Mouse (Mus musculus): Measurements from ENCODE around the gene Cyb561d2. TPM values are rescaled to one million over a fixed set of nuclear protein-coding genes. Genes with fewer than 3 reads are reported as not detected.

The Cyb561d2 gene
- polyA plus RNA-seq, 1 experiment from 2014 or later = 14.3 TPM

DNA sequence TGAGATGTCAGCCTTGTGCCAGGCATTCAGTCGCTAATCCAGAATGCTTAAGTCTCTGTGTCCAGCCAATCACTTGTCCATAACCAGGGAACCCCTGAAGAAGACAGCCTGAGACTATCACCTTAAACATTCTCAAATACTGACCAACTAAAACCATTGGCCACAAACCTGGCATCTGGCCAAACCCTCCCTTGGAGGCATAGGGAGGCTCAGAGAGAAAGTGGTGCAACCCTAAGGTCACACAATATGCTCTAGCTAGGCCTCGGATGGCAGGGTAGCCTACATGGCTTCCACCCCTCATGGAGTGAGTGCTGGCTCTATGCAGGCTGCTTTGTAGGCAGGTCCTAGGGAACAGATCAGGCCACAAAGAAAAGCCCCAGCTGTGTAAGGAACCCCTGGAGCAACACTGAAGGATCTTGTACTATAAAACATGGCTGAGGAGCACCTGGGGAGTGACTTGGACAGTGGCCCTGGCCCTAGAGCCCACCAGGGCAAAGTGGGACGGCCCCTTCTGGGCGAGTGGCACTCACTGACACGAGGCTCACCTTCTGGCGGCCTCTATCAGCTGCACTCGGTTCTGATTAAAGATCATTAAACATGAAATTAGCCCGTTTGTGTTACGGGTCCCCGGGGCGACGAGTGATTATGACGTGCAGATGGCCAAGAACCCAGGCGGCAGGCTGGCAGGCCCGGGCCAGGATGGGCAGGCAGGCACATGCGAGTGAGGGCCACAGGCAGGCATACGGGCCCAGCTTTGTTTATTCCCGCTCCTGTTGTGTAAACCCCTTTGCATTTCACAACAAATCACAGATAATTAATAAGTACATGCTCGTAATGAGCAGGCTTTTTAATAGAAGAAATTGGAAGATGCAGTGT, 37.1 kb downstream of the Cyb561d2 start:
- no peaks in the 10 kb centered on the region; the same call in 1 of the 2 replicates for H3K27me3 ChIP-seq (ENCODE audit: control insufficient read depth, insufficient read depth, low read length)
- no peaks in the 10 kb centered on the region for H3K4me1 ChIP-seq (ENCODE audit: control insufficient read depth, insufficient read depth, low read length)
- 72% methylated on average over 19 of the region's 19 CpGs for WGBS
- H3K4me3 ChIP-seq (ENCODE audit: low read depth, low read length) = no peak overlapping the region
- ATAC-seq (replicated peaks; ENCODE audit: insufficient number of reproducible peaks, low FRiP score, low TSS enrichment, low read depth) (no peak), DNase-seq (ENCODE audit: low spot score) (no peak)
- H3K9me3 ChIP-seq (replicated peaks; ENCODE audit: control insufficient read depth, low read length) = no peaks in the 10 kb centered on the region
- H3K27ac ChIP-seq (replicated peaks; ENCODE audit: low read depth, low read length) = no peak overlapping the region
- no peak overlapping the region for H3K9ac ChIP-seq (replicated peaks; ENCODE audit: low read length)
- H3K36me3 ChIP-seq (replicated peaks; ENCODE audit: control insufficient read depth, insufficient read depth, low read depth, low read length) = no peaks in the 10 kb centered on the region
- H3K4me2 ChIP-seq (ENCODE audit: low read depth, low read length) = no peak overlapping the region

DNA sequence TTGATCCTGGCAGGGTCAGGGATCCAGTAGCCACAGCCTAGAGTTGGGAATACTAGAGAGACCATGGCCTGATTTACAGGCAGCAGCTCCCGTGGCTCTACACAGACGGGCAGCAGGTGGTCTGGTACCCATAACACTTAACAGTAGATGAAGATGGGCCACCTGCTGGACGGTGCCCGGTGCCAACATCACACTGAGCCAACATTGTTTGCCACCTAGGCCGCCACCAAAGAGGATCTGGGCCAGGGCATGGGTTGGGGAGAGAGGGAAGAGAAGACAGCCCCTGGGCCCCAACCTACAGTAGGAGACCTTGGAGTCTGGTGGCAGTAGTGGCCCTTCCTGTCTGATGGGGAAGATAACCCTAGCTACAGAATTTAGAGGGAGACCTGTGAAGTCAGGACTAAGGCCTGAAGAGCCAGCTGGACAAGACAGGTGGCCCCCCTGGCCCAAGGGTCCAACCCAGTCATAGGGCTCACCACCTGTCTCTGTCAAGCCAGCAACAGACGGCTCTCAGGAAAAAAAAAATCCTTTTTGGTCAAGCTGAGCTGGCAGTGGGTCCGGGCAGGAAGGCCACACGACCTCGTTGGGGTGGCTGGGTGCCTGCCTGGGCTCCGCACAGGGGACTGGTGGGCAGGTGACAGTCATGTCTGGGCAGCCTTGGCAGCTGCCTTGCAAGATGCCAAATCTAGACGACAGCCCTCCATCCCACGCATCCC, 39.7 kb downstream of the Cyb561d2 start:
- H3K27ac ChIP-seq (replicated peaks; ENCODE audit: low read depth, low read length) = no peak overlapping the region
- DNase-seq (ENCODE audit: low spot score) (no peak), ATAC-seq (replicated peaks; ENCODE audit: insufficient number of reproducible peaks, low FRiP score, low TSS enrichment, low read depth) (no peak)
- no peaks in the 10 kb centered on the region for H3K36me3 ChIP-seq (replicated peaks; ENCODE audit: control insufficient read depth, insufficient read depth, low read depth, low read length)
- no peak overlapping the region for H3K4me3 ChIP-seq (ENCODE audit: low read depth, low read length)
- no peak overlapping the region for H3K9ac ChIP-seq (replicated peaks; ENCODE audit: low read length)
- H3K4me2 ChIP-seq (ENCODE audit: low read depth, low read length) = no peak overlapping the region
- H3K4me1 ChIP-seq (ENCODE audit: control insufficient read depth, insufficient read depth, low read length) = no peaks in the 10 kb centered on the region
- 92% methylated on average over 12 of the region's 12 CpGs for WGBS
- H3K27me3 ChIP-seq (ENCODE audit: control insufficient read depth, insufficient read depth, low read length) = no peaks in the 10 kb centered on the region; the same call in 1 of the 2 replicates
- no peaks in the 10 kb centered on the region for H3K9me3 ChIP-seq (replicated peaks; ENCODE audit: control insufficient read depth, low read length)

DNA sequence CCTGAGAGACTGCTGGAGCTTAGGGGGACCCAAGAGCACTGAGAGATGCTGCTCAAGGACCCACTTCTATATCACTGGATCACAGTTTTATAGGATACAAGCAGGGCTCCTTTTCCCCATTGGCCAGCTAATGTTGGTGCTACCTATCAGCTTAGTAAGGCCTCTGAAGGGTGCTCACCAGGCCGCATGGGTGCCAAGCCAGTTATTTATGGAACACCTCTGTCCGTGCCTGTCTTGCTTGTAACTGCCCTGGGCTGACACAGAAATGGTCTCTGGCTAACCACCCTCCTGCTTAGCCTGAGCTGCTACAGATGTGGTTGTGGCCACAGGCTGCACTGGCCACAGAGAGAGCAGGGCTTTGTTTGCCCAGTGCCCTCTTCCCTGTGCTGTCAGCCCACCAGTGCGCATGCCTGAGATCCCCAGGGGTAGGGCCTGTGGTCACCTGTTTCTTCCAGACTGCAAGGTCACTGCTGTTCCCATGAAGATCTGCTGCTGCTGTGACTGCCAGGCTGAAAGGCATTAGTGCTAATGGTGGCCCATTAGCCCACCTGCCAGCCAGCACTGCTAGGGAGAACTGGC, 41.2 kb downstream of the Cyb561d2 start:
- WGBS = 83% methylated on average over 3 of the region's 3 CpGs
- no peaks in the 10 kb centered on the region for H3K27me3 ChIP-seq (ENCODE audit: control insufficient read depth, insufficient read depth, low read length)
- no peaks in the 10 kb centered on the region for H3K4me1 ChIP-seq (ENCODE audit: control insufficient read depth, insufficient read depth, low read length)
- DNase-seq (ENCODE audit: low spot score) (no peak), ATAC-seq (replicated peaks; ENCODE audit: insufficient number of reproducible peaks, low FRiP score, low TSS enrichment, low read depth) (no peak)
- H3K9ac ChIP-seq (replicated peaks; ENCODE audit: low read length) = no peak overlapping the region
- no peak overlapping the region for H3K4me2 ChIP-seq (ENCODE audit: low read depth, low read length)
- H3K27ac ChIP-seq (replicated peaks; ENCODE audit: low read depth, low read length) = no peak overlapping the region
- H3K36me3 ChIP-seq (replicated peaks; ENCODE audit: control insufficient read depth, insufficient read depth, low read depth, low read length) = no peaks in the 10 kb centered on the region
- H3K4me3 ChIP-seq (ENCODE audit: low read depth, low read length) = no peak overlapping the region
- no peaks in the 10 kb centered on the region for H3K9me3 ChIP-seq (replicated peaks; ENCODE audit: control insufficient read depth, low read length)

DNA sequence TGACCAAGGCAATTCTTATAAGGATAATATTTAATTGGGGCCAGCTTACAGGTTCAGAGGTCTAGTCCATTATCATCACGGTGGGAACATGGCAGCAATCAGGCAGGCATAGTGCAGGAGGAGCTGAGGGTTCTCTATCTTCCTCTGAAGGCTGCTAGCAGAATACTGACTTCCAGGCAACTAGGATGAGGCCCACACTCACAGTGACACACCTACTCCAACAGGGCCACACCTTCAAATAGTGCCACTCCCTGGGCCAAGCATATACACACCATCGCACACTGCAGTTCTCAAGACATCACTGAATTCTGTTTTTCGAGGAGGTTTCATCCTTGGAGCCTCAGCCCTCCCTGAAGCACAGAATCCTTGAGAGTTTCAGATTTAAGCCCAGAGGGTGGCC, 45.6 kb downstream of the Cyb561d2 start:
- H3K36me3 ChIP-seq (replicated peaks; ENCODE audit: control insufficient read depth, insufficient read depth, low read depth, low read length) = no peaks in the 10 kb centered on the region
- H3K9me3 ChIP-seq (replicated peaks; ENCODE audit: control insufficient read depth, low read length) = no peaks in the 10 kb centered on the region
- WGBS = 80% methylated on average over 3 of the region's 3 CpGs
- H3K9ac ChIP-seq (replicated peaks; ENCODE audit: low read length) = no peak overlapping the region
- H3K4me1 ChIP-seq (ENCODE audit: control insufficient read depth, insufficient read depth, low read length) = no peaks in the 10 kb centered on the region; the same call in 1 of the 2 replicates
- H3K4me3 ChIP-seq (ENCODE audit: low read depth, low read length) = no peak overlapping the region
- no peak overlapping the region for H3K4me2 ChIP-seq (ENCODE audit: low read depth, low read length)
- H3K27me3 ChIP-seq (ENCODE audit: control insufficient read depth, insufficient read depth, low read length) = no peaks in the 10 kb centered on the region
- no peak overlapping the region for H3K27ac ChIP-seq (replicated peaks; ENCODE audit: low read depth, low read length)
- DNase-seq (ENCODE audit: low spot score) (no peak), ATAC-seq (replicated peaks; ENCODE audit: insufficient number of reproducible peaks, low FRiP score, low TSS enrichment, low read depth) (no peak)

DNA sequence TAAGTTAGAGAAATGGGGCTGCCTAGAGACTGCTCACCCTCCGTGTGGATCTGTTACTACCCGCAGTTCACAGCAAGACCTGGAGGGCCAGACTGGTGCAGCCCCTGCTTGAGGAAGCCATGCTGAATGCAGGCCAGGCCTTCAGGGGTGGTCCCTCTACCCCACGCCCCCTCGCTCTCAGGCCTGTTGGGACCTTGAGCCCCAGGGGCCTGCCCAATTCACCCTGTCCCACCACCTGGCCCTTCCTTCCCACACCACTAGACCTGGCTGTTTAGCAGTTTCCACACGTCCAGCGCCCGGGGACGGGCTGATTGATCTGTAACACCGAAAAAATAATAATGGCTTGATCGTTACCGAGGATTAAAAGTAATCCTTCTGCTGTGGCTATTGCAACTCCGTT, 47.8 kb downstream of the Cyb561d2 start:
- Histone ChIP-seq H3K27ac (replicated peaks; ENCODE audit: low read depth, low read length) (no peak overlapping the region), H3K27me3 (ENCODE audit: control insufficient read depth, insufficient read depth, low read length) (no peaks in the 10 kb centered on the region), H3K36me3 (replicated peaks; ENCODE audit: control insufficient read depth, insufficient read depth, low read depth, low read length) (no peaks in the 10 kb centered on the region), H3K4me1 (ENCODE audit: control insufficient read depth, insufficient read depth, low read length) (no peaks in the 10 kb centered on the region; the same call in 1 of the 2 replicates), H3K9me3 (replicated peaks; ENCODE audit: control insufficient read depth, low read length) (no peaks in the 10 kb centered on the region), H3K9ac (replicated peaks; ENCODE audit: low read length) (no peak overlapping the region), H3K4me3 (ENCODE audit: low read depth, low read length) (no peak overlapping the region), H3K4me2 (ENCODE audit: low read depth, low read length) (no peak overlapping the region)
- no peak for ATAC-seq (replicated peaks; ENCODE audit: insufficient number of reproducible peaks, low FRiP score, low TSS enrichment, low read depth)
- DNase-seq (ENCODE audit: low spot score) = no peak
- WGBS = 65% methylated on average over 12 of the region's 12 CpGs

DNA sequence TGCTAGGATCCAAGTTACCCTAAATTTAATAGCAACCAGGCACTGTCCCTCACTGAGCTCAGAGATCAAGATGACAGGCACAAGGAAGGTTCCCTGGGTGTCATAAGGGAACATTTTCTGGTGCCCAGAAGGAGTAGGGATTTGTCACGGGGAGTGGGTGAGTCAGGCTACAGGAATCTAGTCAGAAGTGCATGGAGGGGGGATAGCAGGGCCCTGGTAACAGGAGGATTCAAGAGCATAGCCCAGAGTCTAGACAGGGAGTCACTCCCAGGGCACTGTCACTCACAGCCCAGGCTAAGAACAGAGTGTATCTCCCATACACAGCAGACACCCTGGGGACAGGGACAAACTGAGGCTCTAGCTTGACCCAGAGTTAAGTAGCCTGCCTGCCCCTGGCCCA, 48.5 kb downstream of the Cyb561d2 start:
- Histone ChIP-seq H3K27me3 (ENCODE audit: control insufficient read depth, insufficient read depth, low read length) (no peaks in the 10 kb centered on the region), H3K4me3 (ENCODE audit: low read depth, low read length) (no peak overlapping the region), H3K9ac (replicated peaks; ENCODE audit: low read length) (no peak overlapping the region), H3K4me1 (ENCODE audit: control insufficient read depth, insufficient read depth, low read length) (no peaks in the 10 kb centered on the region; the same call in 1 of the 2 replicates), H3K27ac (replicated peaks; ENCODE audit: low read depth, low read length) (no peak overlapping the region), H3K9me3 (replicated peaks; ENCODE audit: control insufficient read depth, low read length) (no peaks in the 10 kb centered on the region), H3K4me2 (ENCODE audit: low read depth, low read length) (no peak overlapping the region), H3K36me3 (replicated peaks; ENCODE audit: control insufficient read depth, insufficient read depth, low read depth, low read length) (no peaks in the 10 kb centered on the region)
- WGBS = 46% methylated on average over 1 of the region's 1 CpGs
- ATAC-seq (replicated peaks; ENCODE audit: insufficient number of reproducible peaks, low FRiP score, low TSS enrichment, low read depth) (peak; percentile 72), DNase-seq (ENCODE audit: low spot score) (peak; percentile 49)

DNA sequence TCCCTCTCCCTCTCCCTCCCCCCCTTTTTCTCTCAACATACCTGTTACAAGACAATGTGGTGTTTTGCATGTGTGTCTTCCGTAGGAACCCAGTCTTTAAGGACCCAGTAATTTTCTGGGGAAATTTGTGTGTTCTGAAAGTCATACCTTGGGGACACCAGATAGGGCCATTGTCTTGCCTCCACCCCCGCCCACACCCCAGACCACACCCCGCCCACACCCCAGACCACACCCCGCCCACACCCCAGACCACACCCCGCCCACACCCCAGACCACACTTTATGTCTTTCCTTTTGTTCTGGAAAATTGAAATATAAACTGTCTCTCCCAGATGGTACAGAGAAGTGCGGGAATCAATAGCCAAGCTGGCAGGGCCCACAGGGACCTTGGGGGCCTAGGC, 51.4 kb downstream of the Cyb561d2 start:
- H3K9me3 ChIP-seq (replicated peaks; ENCODE audit: control insufficient read depth, low read length) = no peaks in the 10 kb centered on the region
- no peak overlapping the region for H3K4me3 ChIP-seq (ENCODE audit: low read depth, low read length)
- H3K27ac ChIP-seq (replicated peaks; ENCODE audit: low read depth, low read length) = no peak overlapping the region
- no peaks in the 10 kb centered on the region for H3K27me3 ChIP-seq (ENCODE audit: control insufficient read depth, insufficient read depth, low read length)
- H3K36me3 ChIP-seq (replicated peaks; ENCODE audit: control insufficient read depth, insufficient read depth, low read depth, low read length) = no peaks in the 10 kb centered on the region
- H3K9ac ChIP-seq (replicated peaks; ENCODE audit: low read length) = no peak overlapping the region
- DNase-seq (ENCODE audit: low spot score) (no peak), ATAC-seq (replicated peaks; ENCODE audit: insufficient number of reproducible peaks, low FRiP score, low TSS enrichment, low read depth) (no peak)
- WGBS = 67% methylated on average over 6 of the region's 6 CpGs
- no peak overlapping the region for H3K4me2 ChIP-seq (ENCODE audit: low read depth, low read length)
- no peaks in the 10 kb centered on the region; the same call in 1 of the 2 replicates for H3K4me1 ChIP-seq (ENCODE audit: control insufficient read depth, insufficient read depth, low read length)

DNA sequence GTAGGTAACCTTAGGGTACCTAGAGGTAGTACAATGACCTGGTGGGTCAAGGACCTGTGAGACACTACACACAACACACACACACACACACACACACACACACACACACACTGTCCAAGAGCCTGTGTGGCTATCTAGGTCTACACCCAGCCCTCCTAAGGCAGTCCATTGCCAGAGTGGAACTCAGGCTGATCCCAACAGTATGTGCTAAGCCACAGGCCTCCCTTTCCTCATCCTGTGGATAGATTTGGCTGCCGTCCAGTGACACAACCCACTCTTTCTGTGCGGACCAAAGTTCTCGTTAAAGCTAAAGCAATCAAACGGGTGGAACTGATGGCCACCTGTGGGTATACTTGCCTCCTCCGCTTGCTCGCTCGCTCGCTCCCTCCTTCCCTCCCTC, 51.8 kb downstream of the Cyb561d2 start:
- no peaks in the 10 kb centered on the region; the same call in 1 of the 2 replicates for H3K4me1 ChIP-seq (ENCODE audit: control insufficient read depth, insufficient read depth, low read length)
- no peak overlapping the region for H3K27ac ChIP-seq (replicated peaks; ENCODE audit: low read depth, low read length)
- ATAC-seq (replicated peaks; ENCODE audit: insufficient number of reproducible peaks, low FRiP score, low TSS enrichment, low read depth) (no peak), DNase-seq (ENCODE audit: low spot score) (no peak)
- H3K4me2 ChIP-seq (ENCODE audit: low read depth, low read length) = no peak overlapping the region
- H3K27me3 ChIP-seq (ENCODE audit: control insufficient read depth, insufficient read depth, low read length) = no peaks in the 10 kb centered on the region
- H3K9ac ChIP-seq (replicated peaks; ENCODE audit: low read length) = no peak overlapping the region
- no peak overlapping the region for H3K4me3 ChIP-seq (ENCODE audit: low read depth, low read length)
- H3K36me3 ChIP-seq (replicated peaks; ENCODE audit: control insufficient read depth, insufficient read depth, low read depth, low read length) = no peaks in the 10 kb centered on the region
- 77% methylated on average over 8 of the region's 8 CpGs for WGBS
- H3K9me3 ChIP-seq (replicated peaks; ENCODE audit: control insufficient read depth, low read length) = no peaks in the 10 kb centered on the region

Data from embryonic facial prominence, embryonic 11.5 days (tissue).